Mouse (Mus musculus): Measurements from ENCODE around the gene Tmem74b. TPM values are rescaled to one million over a fixed set of nuclear protein-coding genes. Genes with fewer than 3 reads are reported as not detected.

Tmem74b gene
- total and polyA plus RNA-seq, 3 experiments, result not detected

GRCm38 (mm10) chr2:151676234-151676633, 25.6 kb upstream of the Tmem74b start:
- H3K79me2 ChIP-seq (ENCODE audit: control insufficient read depth, insufficient read depth, low read length, poor library complexity), result no peaks in the 10 kb centered on the region
- no peak overlapping the region for H3K9ac ChIP-seq (ENCODE audit: control insufficient read depth, low read depth, low read length, poor library complexity, severe bottlenecking)
- H3K36me3 ChIP-seq (ENCODE audit: control insufficient read depth in 1 of 2, insufficient read depth in 2 of 2, low read length in 2 of 2), result no peaks in the 10 kb centered on the region
- no peaks in the 10 kb centered on the region for H3K4me1 ChIP-seq (ENCODE audit: control insufficient read depth in 1 of 2, insufficient read depth in 2 of 2, low read length in 2 of 2)
- TF ChIP-seq RAD21 (IDR thresholded peaks at IDR 0.05; ENCODE audit: low read depth, low read length) (peak; percentile 13), GABPA (IDR thresholded peaks at IDR 0.05; ENCODE audit: low read depth, low read length) (no peak)
- DNase-seq (ENCODE audit: low read depth, low spot score), result no peak
- no peaks in the 10 kb centered on the region for H3K9me3 ChIP-seq (replicated peaks; ENCODE audit: insufficient read depth, low read length)
- peaks cover 0 to 4% of the 10 kb centered on the region in 2 experiments; a peak in 2 of 4 replicates for H3K27me3 ChIP-seq (ENCODE audit: control insufficient read depth in 1 of 2, insufficient read depth in 2 of 2, low read length in 2 of 2)
- no peak overlapping the region for H3K4me3 ChIP-seq (ENCODE audit: control insufficient read depth in 1 of 2, insufficient read depth in 1 of 2, low read depth in 2 of 2, low read length in 2 of 2)
- H3K27ac ChIP-seq (ENCODE audit: control insufficient read depth, low read depth, low read length), result no peak overlapping the region

DNA sequence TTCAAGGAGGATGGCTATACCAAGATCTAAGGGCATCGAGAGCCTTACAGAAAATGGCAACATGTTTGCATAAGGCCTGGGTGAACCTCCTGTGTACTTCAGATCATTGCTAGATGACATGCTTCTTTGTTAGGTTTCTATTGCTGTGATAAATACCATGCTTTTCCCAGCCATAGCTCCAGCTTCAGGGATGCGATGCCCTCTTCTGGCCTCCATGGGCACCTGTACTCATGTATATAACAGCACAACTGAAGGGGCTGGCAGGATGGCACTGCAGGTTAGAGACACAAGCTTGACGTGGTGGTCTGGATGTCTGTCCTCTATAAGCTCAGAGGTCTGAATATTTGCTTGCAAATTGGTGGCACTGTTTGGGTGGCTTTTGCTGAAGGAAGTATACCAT, 19.5 kb upstream of the Tmem74b start:
- H3K9ac ChIP-seq (ENCODE audit: control insufficient read depth, low read depth, low read length, poor library complexity, severe bottlenecking), result no peak overlapping the region
- no peak overlapping the region for H3K27ac ChIP-seq (ENCODE audit: control insufficient read depth, low read depth, low read length)
- no peaks in the 10 kb centered on the region for H3K79me2 ChIP-seq (ENCODE audit: control insufficient read depth, insufficient read depth, low read length, poor library complexity)
- no peaks in the 10 kb centered on the region for H3K36me3 ChIP-seq (ENCODE audit: control insufficient read depth in 1 of 2, insufficient read depth in 2 of 2, low read length in 2 of 2)
- TF ChIP-seq SMC3 (IDR thresholded peaks at IDR 0.05; ENCODE audit: low read depth, low read length) (peak; percentile 44), CTCF (IDR thresholded peaks at IDR 0.05 in 2 of 3, conservative IDR thresholded peaks at IDR 0.05 in 1 of 3; ENCODE audit: control insufficient read depth in 1 of 3, insufficient read depth in 1 of 3, low read depth in 2 of 3, low read length in 3 of 3, poor library complexity in 1 of 3, severe bottlenecking in 1 of 3) (peak in 2 of 3 experiments; percentile 51 to 52; a peak in 4 of 6 replicates), RAD21 (IDR thresholded peaks at IDR 0.05; ENCODE audit: low read depth, low read length) (peak; percentile 48), GABPA (IDR thresholded peaks at IDR 0.05; ENCODE audit: low read depth, low read length) (no peak), ZNF384 (IDR thresholded peaks at IDR 0.05; ENCODE audit: low read depth, low read length) (no peak)
- DNase-seq (ENCODE audit: low read depth, low spot score), result peak; percentile 23
- no peak overlapping the region for H3K4me3 ChIP-seq (ENCODE audit: control insufficient read depth in 1 of 2, insufficient read depth in 1 of 2, low read depth in 2 of 2, low read length in 2 of 2)
- no peaks in the 10 kb centered on the region for H3K9me3 ChIP-seq (replicated peaks; ENCODE audit: insufficient read depth, low read length)
- H3K4me1 ChIP-seq (ENCODE audit: control insufficient read depth in 1 of 2, insufficient read depth in 2 of 2, low read length in 2 of 2), result no peaks in the 10 kb centered on the region
- H3K27me3 ChIP-seq (ENCODE audit: control insufficient read depth in 1 of 2, insufficient read depth in 2 of 2, low read length in 2 of 2), result peaks cover 3 to 5% of the 10 kb centered on the region in 2 experiments

DNA sequence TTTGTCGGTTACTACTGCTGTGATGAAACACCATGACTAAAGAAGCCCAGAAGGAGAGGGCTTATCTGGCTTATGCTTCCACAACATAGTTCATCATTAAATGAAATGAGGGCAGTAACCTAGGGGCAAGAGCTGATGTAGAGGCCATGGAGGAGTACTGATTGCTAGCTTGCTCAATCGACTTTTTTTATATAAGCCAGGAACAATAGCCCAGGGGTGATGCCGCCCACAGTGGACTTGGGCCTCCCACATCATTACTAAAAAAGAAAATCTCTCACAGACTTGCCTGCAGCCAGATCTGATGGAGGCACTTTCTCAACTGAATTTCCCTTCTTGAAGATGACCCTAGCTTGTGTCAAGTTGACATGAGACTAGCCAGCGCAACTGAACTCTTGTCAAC, 18.8 kb upstream of the Tmem74b start:
- Histone ChIP-seq H3K27ac (ENCODE audit: control insufficient read depth, low read depth, low read length) (no peak overlapping the region), H3K4me1 (ENCODE audit: control insufficient read depth in 1 of 2, insufficient read depth in 2 of 2, low read length in 2 of 2) (no peaks in the 10 kb centered on the region), H3K36me3 (ENCODE audit: control insufficient read depth in 1 of 2, insufficient read depth in 2 of 2, low read length in 2 of 2) (no peaks in the 10 kb centered on the region), H3K9me3 (replicated peaks; ENCODE audit: insufficient read depth, low read length) (no peaks in the 10 kb centered on the region), H3K27me3 (ENCODE audit: control insufficient read depth in 1 of 2, insufficient read depth in 2 of 2, low read length in 2 of 2) (peaks cover 3 to 5% of the 10 kb centered on the region in 2 experiments), H3K9ac (ENCODE audit: control insufficient read depth, low read depth, low read length, poor library complexity, severe bottlenecking) (no peak overlapping the region), H3K4me3 (ENCODE audit: control insufficient read depth in 1 of 2, insufficient read depth in 1 of 2, low read depth in 2 of 2, low read length in 2 of 2) (no peak overlapping the region), H3K79me2 (ENCODE audit: control insufficient read depth, insufficient read depth, low read length, poor library complexity) (no peaks in the 10 kb centered on the region)
- TF ChIP-seq ETS1 (IDR thresholded peaks at IDR 0.05; ENCODE audit: low read depth, low read length) (no peak), MYC (IDR thresholded peaks at IDR 0.05; ENCODE audit: low read depth, low read length) (no peak), E2F4 (IDR thresholded peaks at IDR 0.05; ENCODE audit: borderline replicate concordance, low read depth, low read length) (no peak), NELFE (IDR thresholded peaks at IDR 0.05; ENCODE audit: low read depth, low read length) (no peak), POLR2A (IDR thresholded peaks at IDR 0.05; ENCODE audit: control insufficient read depth in 1 of 2, insufficient read depth in 1 of 2, low read depth in 1 of 2, low read length in 2 of 2, poor library complexity in 1 of 2) (no peak), GATA1 (IDR thresholded peaks at IDR 0.05; ENCODE audit: low read depth, low read length) (no peak), MXI1 (IDR thresholded peaks at IDR 0.05; ENCODE audit: low read depth, low read length) (no peak), KAT2A (conservative IDR thresholded peaks at IDR 0.05; ENCODE audit: low read depth, low read length) (no peak), NRF1 (IDR thresholded peaks at IDR 0.05; ENCODE audit: insufficient read depth, low read depth, low read length, poor library complexity, severe bottlenecking) (no peak), CHD1 (IDR thresholded peaks at IDR 0.05; ENCODE audit: low read depth, low read length) (no peak), ZNF384 (IDR thresholded peaks at IDR 0.05; ENCODE audit: low read depth, low read length) (no peak), USF2 (IDR thresholded peaks at IDR 0.05; ENCODE audit: borderline replicate concordance in 1 of 2, insufficient read depth in 1 of 2, low read depth in 1 of 2, low read length in 2 of 2) (no peak), RCOR1 (IDR thresholded peaks at IDR 0.05; ENCODE audit: low read depth, low read length) (no peak)
- DNase-seq (ENCODE audit: low read depth, low spot score), result no peak
